Mouse (Mus musculus) G1E-ER4 (cell line): ENCODE results near the gene Tfb2m. TPM values are rescaled to one million over a fixed set of nuclear protein-coding genes. Genes with fewer than 3 reads are reported as not detected.

ENCODE experiments used
- GATA1 ChIP-seq: IDR thresholded peaks from one replicate; pipeline ENCODE4 v1.8.0; 2012; ENCODE audit warnings: low read length, inconsistent platforms
- polyA plus RNA-seq: library from polyadenylated mRNA; stranded (reverse); fragments of >175 nt; gene quantifications from 2 replicates; pipeline ENCODE4 v1.2.3, GENCODE M21; 2012

Tfb2m gene
- polyA plus RNA-seq, 1 experiment = 8.3 TPM

- peak; percentile 6 for TF ChIP-seq GATA1
Observed at GRCm38 (mm10) chr1:179568690-179569398, 22.8 kb upstream of the Tfb2m start.

- TF ChIP-seq GATA1 = no peak
Observed at GRCm38 (mm10) chr1:179567558-179567957, 21.5 kb upstream of the Tfb2m start.

- TF ChIP-seq GATA1 = no peak
Observed at GRCm38 (mm10) chr1:179563926-179564325, 17.9 kb upstream of the Tfb2m start.

- no peak for TF ChIP-seq GATA1
Observed at GRCm38 (mm10) chr1:179563211-179563610, 17.1 kb upstream of the Tfb2m start.

GRCm38 (mm10) chr1:179560845-179561430 lies 14.9 kb upstream of the Tfb2m start:
- no peak for TF ChIP-seq GATA1

GRCm38 (mm10) chr1:179559446-179560194 lies 13.6 kb upstream of the Tfb2m start:
- TF ChIP-seq GATA1 = no peak

- TF ChIP-seq GATA1 = no peak
Observed at GRCm38 (mm10) chr1:179556921-179557320, 10.9 kb upstream of the Tfb2m start.

- no peak for TF ChIP-seq GATA1
Observed at GRCm38 (mm10) chr1:179553949-179554347, 7.9 kb upstream of the Tfb2m start.

GRCm38 (mm10) chr1:179553197-179553948 lies 7.3 kb upstream of the Tfb2m start:
- no peak for TF ChIP-seq GATA1

GRCm38 (mm10) chr1:179552751-179553150 lies 6.7 kb upstream of the Tfb2m start:
- TF ChIP-seq GATA1 = no peak

- no peak for TF ChIP-seq GATA1
Observed at GRCm38 (mm10) chr1:179551921-179552320, 5.9 kb upstream of the Tfb2m start.

- peak; percentile 98 for TF ChIP-seq GATA1
Observed at GRCm38 (mm10) chr1:179551336-179551735, 5.3 kb upstream of the Tfb2m start.

GRCm38 (mm10) chr1:179548996-179549752 lies 3.1 kb upstream of the Tfb2m start:
- no peak for TF ChIP-seq GATA1

GRCm38 (mm10) chr1:179548220-179548619 lies 2.2 kb upstream of the Tfb2m start:
- TF ChIP-seq GATA1 = no peak

- TF ChIP-seq GATA1 = no peak
Observed at GRCm38 (mm10) chr1:179547176-179547575, 1.1 kb upstream of the Tfb2m start.
